Mouse (Mus musculus) heart, postnatal 14 days (tissue): ENCODE measurements around the gene D430041D05Rik. TPM values are rescaled to one million over a fixed set of nuclear protein-coding genes. Genes with fewer than 3 reads are reported as not detected.
A peak's percentile ranks its signal among the peaks of the same experiment; 100 is the strongest.
"Not testable (repeated sequence)": the region's sequence is repeated elsewhere in the genome, so short reads cannot be mapped to it uniquely, and the experiment has no call there.

Experiments used
- DNase-seq, 2 experiments: peaks; one replicate each; pipeline ENCODE4 v3.0.0; 2021 to 2022
- intact Hi-C: fragments of 180-260 bp; cut with DNase I; formaldehyde crosslinking; loops from one replicate; pipeline ENCODE4 v1.15.1; 2025
- total RNA-seq, 2 experiments: library from RNA; stranded (reverse); gene quantifications; 2 replicates each; pipeline ENCODE4 v1.2.3; 2021

Gene D430041D05Rik
- total RNA-seq, 2 experiments from 2014 or later: 0.10 to 1.4 TPM

- DNase-seq: no peak
- intact Hi-C loops: loop anchor here (10.0 kb wide), 1 partner anchor 395 kb away; no protein-coding TSS in a partner anchor
These were observed 280.6 kb downstream of the D430041D05Rik start for GRCm38 (mm10) chr2:104130165-104130564.

GRCm38 (mm10) chr2:104128803-104129531 is 281.8 kb downstream of the D430041D05Rik start:
- no peak for DNase-seq
- intact Hi-C loops: no loop called here

GRCm38 (mm10) chr2:104124071-104124470 is 286.7 kb downstream of the D430041D05Rik start:
- DNase-seq: no peak
- intact Hi-C loops: loop anchor here (2.0 kb wide), 1 partner anchor 87 kb away; no protein-coding TSS in a partner anchor

GRCm38 (mm10) chr2:104123540-104123939 is 287.3 kb downstream of the D430041D05Rik start:
- DNase-seq: no peak
- intact Hi-C loops: no loop called here

- intact Hi-C loops: no loop called here
- peak; percentile 92 to 96 for DNase-seq
These were observed 288.1 kb downstream of the D430041D05Rik start, which contains the start of gene A930018P22Rik for GRCm38 (mm10) chr2:104122505-104123378. Gene A930018P22Rik, plus strand, starts transcription at chr2:104122769.

- intact Hi-C loops: no loop called here
These were observed 288.9 kb downstream of the D430041D05Rik start for GRCm38 (mm10) chr2:104121681-104122504.

GRCm38 (mm10) chr2:104120312-104120711 is 290.5 kb downstream of the D430041D05Rik start:
- peak in 1 of 2 experiments; percentile 14 for DNase-seq
- intact Hi-C loops: no loop called here

More at GRCm38 (mm10) chr2:104121681-104122504, 288.9 kb downstream of the D430041D05Rik start:
- DNase-seq: peak in 1 of 2 experiments; percentile 13

GRCm38 (mm10) chr2:104119097-104119496 is 291.7 kb downstream of the D430041D05Rik start:
- intact Hi-C loops: no loop called here
- DNase-seq: no peak

- DNase-seq, intact Hi-C loops: not testable (repeated sequence)
These were observed 293.6 kb downstream of the D430041D05Rik start for GRCm38 (mm10) chr2:104117173-104117572.

- intact Hi-C loops: no loop called here
- no peak for DNase-seq
These were observed 295.9 kb downstream of the D430041D05Rik start for GRCm38 (mm10) chr2:104114898-104115297.

GRCm38 (mm10) chr2:104113563-104113962 is 297.2 kb downstream of the D430041D05Rik start:
- DNase-seq, intact Hi-C loops: not testable (repeated sequence)

- intact Hi-C loops, DNase-seq: not testable (repeated sequence)
These were observed 299.5 kb downstream of the D430041D05Rik start for GRCm38 (mm10) chr2:104111170-104111797.

GRCm38 (mm10) chr2:104110031-104110430 is 300.8 kb downstream of the D430041D05Rik start:
- DNase-seq: no peak
- intact Hi-C loops: no loop called here

GRCm38 (mm10) chr2:104109528-104109927 is 301.3 kb downstream of the D430041D05Rik start:
- DNase-seq: no peak
- intact Hi-C loops: no loop called here

- DNase-seq, intact Hi-C loops: not testable (repeated sequence)
These were observed 301.8 kb downstream of the D430041D05Rik start for GRCm38 (mm10) chr2:104109021-104109420.

GRCm38 (mm10) chr2:104104800-104105199 is 306.0 kb downstream of the D430041D05Rik start:
- no peak for DNase-seq
- intact Hi-C loops: no loop called here

- DNase-seq: no peak
- intact Hi-C loops: loop anchor here (10.0 kb wide), 1 partner anchor 65 kb away; no protein-coding TSS in a partner anchor
These were observed 310.9 kb downstream of the D430041D05Rik start for GRCm38 (mm10) chr2:104099946-104100345.

GRCm38 (mm10) chr2:104099231-104099585 is 311.6 kb downstream of the D430041D05Rik start:
- intact Hi-C loops: loop anchor here (10.0 kb wide), 1 partner anchor 64 kb away; no protein-coding TSS in a partner anchor

GRCm38 (mm10) chr2:104098529-104099230 is 312.1 kb downstream of the D430041D05Rik start:
- DNase-seq: no peak
- intact Hi-C loops: loop anchor here (10.0 kb wide), 1 partner anchor 64 kb away; no protein-coding TSS in a partner anchor

More at GRCm38 (mm10) chr2:104099231-104099585, 311.6 kb downstream of the D430041D05Rik start:
- DNase-seq: no peak
